Mouse (Mus musculus) intestine, postnatal 0 days (tissue): ENCODE measurements around the gene Coro7. TPM values are rescaled to one million over a fixed set of nuclear protein-coding genes. Genes with fewer than 3 reads are reported as not detected.

Experiments used
- ATAC-seq: fragments of 200-750 bp; cut with Nextera tagmentation; 2 replicates; pipeline ENCODE4 v1.8.0; 2017; ENCODE audit warnings: mild to moderate bottlenecking, moderate TSS enrichment, moderate library complexity
- H3K27ac ChIP-seq: fragments of 300-500 bp; sonication (generic); 2 replicates; pipeline ENCODE4 v1.5.1; 2014; ENCODE audit warnings: mild to moderate bottlenecking, low read depth, low read length, moderate library complexity
- H3K27me3 ChIP-seq: fragments of 300-500 bp; sonication (generic); replicated peaks from 2 replicates; pipeline ENCODE4 v1.6.1; 2014; ENCODE audit warnings: low read length, mixed read lengths; ENCODE audit not compliant: control insufficient read depth, insufficient read depth
- H3K36me3 ChIP-seq: fragments of 300-500 bp; sonication (generic); 2 replicates; pipeline ENCODE4 v1.6.1; 2014; ENCODE audit warnings: mild to moderate bottlenecking, moderate library complexity; ENCODE audit not compliant: control insufficient read depth, insufficient read depth
- H3K4me1 ChIP-seq: fragments of 300-500 bp; sonication (generic); replicated peaks from 2 replicates; pipeline ENCODE4 v1.6.1; 2014; ENCODE audit warnings: antibody characterized with exemption, low read length, mixed read lengths; ENCODE audit not compliant: control insufficient read depth, insufficient read depth
- H3K4me2 ChIP-seq: fragments of 300-500 bp; sonication (generic); replicated peaks from 2 replicates; pipeline ENCODE4 v1.6.1; 2014; ENCODE audit warnings: low read depth, mild to moderate bottlenecking, moderate library complexity
- H3K4me3 ChIP-seq: fragments of 300-500 bp; sonication (generic); 2 replicates; pipeline ENCODE4 v1.5.1; 2014; ENCODE audit warnings: low read depth, low read length
- H3K9ac ChIP-seq: fragments of 300-500 bp; sonication (generic); 2 replicates; pipeline ENCODE4 v1.6.1; 2014; ENCODE audit warnings: mild to moderate bottlenecking, low read depth, low read length
- H3K9me3 ChIP-seq: fragments of 300-500 bp; sonication (generic); 2 replicates; pipeline ENCODE4 v1.6.1; 2016; ENCODE audit warnings: mixed run types; ENCODE audit not compliant: control insufficient read depth
- CTCF ChIP-seq: sonication (generic); IDR thresholded peaks from 2 replicates; pipeline ENCODE4 v1.5.1; 2016; ENCODE audit warnings: low read depth, mild to moderate bottlenecking, control low read depth, antibody characterized with exemption, moderate library complexity
- WGBS: fragments of 180-500 bp; shearing (Covaris S2); extraction: QIAGEN DNeasy Blood & Tissue Kit; methylation state at CpG from one replicate; pipeline ENCODE4 v1.1.7; 2014; 5-methylcytosine and 5-hydroxymethylcytosine counted together
- polyA plus RNA-seq: library from polyadenylated mRNA; unstranded; fragments of >200 nt; fragmentation: Nextera tagmentation; extraction: Ambion mirVana; gene quantifications from 2 replicates; pipeline ENCODE4 v1.2.1, GENCODE M21; 2015

Gene Coro7
- polyA plus RNA-seq, 1 experiment from 2014 or later, result 25.3 TPM

DNA sequence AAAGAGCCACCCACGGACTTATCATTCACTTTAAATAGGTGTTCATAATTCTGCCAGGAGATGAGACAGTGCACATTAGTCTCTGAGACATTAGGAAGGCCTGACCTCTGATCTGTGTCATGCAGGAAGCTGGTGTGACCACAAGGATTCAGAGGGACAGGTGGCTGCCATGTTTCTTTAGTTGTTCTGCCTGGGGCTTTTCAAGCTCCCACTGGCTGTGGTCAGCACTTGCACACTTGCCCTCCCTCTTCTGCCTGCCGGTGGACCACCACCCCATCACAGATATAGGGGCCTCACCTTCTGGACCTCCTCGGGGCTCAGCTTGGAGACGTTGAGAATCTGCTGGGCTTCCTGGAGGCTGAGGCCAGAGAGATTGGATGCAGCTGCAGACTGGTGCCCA, 62.7 kb downstream of the Coro7 start:
- no peak for TF ChIP-seq CTCF
- Histone ChIP-seq H3K9ac (no peak overlapping the region), H3K9me3 (no peaks in the 10 kb centered on the region), H3K27me3 (no peaks in the 10 kb centered on the region), H3K4me3 (no peak overlapping the region), H3K4me1 (0 out of 2 replicates have a peak, but pooled peaks cover 3% of the 10 kb centered on the region), H3K4me2 (no peak overlapping the region), H3K36me3 (peaks cover 39% of the 10 kb centered on the region), H3K27ac (no peak overlapping the region)
- WGBS, result 68% methylated on average over 4 of the region's 4 CpGs
- ATAC-seq, result no peak

DNA sequence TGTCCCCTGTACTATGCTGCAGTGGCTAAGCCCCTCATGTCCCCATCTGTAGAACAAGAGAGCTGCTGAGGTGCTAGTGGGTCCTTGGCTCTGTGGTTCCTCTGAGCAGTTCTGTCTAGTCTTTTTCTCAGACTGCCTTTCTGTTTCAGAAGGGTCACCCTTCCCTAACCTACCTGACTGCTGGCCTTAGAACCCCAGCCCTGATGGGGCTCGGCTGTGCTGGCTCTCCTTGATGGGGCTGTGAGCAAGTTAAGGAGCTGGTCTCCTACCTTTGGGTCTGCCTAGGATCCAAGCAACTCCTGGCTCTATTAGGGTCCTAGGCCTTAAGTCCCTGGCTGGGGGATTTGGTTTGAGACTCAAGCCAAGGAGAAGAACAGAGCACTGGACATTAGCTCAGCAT, 64.3 kb downstream of the Coro7 start:
- H3K4me2 ChIP-seq, result no peak overlapping the region
- H3K4me3 ChIP-seq, result no peak overlapping the region
- H3K9me3 ChIP-seq, result no peaks in the 10 kb centered on the region
- peaks cover 48% of the 10 kb centered on the region for H3K36me3 ChIP-seq
- 0 out of 2 replicates have a peak, but pooled peaks cover 3% of the 10 kb centered on the region for H3K4me1 ChIP-seq
- ATAC-seq, result no peak
- no peak for TF ChIP-seq CTCF
- WGBS, result 89% methylated on average over 1 of the region's 1 CpGs
- H3K9ac ChIP-seq, result no peak overlapping the region
- H3K27me3 ChIP-seq, result no peaks in the 10 kb centered on the region
- no peak overlapping the region for H3K27ac ChIP-seq

DNA sequence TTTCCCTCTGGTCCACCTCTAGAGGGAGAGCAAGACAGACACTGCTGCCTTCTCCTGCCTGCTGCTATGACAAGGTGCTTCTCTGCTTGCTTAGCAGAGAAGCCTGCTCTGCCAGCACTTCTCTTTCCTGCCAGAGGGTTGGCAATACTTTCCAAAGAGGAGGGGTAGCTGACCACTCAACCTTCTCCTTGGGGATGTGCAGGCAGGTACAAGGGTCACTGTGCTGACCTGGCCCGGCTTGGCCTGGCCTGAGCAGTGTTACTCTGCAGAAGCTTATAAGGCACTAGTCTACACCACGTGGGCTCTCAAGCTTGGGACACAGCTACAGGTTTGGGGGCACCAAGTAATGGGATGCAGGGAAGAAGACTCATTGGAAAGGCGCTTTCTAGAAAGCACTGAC, 64.9 kb downstream of the Coro7 start:
- WGBS, result 91% methylated on average over 3 of the region's 3 CpGs
- H3K4me3 ChIP-seq, result no peak overlapping the region
- H3K27me3 ChIP-seq, result no peaks in the 10 kb centered on the region
- no peak for ATAC-seq
- H3K9me3 ChIP-seq, result no peaks in the 10 kb centered on the region
- TF ChIP-seq CTCF, result no peak
- no peak overlapping the region for H3K27ac ChIP-seq
- H3K9ac ChIP-seq, result no peak overlapping the region
- no peak overlapping the region for H3K4me2 ChIP-seq
- 0 out of 2 replicates have a peak, but pooled peaks cover 3% of the 10 kb centered on the region for H3K4me1 ChIP-seq
- peaks cover 51% of the 10 kb centered on the region for H3K36me3 ChIP-seq

DNA sequence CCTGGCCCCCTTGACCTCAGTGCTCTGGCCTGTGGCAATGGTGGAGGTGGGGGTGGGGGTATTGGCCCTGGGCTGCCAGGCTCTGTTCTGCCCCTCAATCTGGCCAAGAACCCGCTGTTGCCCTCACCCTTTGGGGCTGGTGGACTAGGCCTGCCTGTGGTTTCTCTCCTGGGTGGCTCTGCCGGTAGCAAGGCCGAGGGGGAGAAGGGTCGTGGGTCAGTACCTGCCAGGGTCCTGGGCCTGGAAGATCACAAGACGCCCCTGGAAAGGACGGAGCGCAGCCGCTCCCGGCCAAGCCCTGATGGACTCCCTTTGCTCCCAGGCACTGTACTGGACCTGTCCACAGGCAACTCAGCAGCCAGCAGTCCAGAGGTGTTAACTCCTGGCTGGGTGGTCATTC, 65.8 kb downstream of the Coro7 start:
- WGBS, result 92% methylated on average over 9 of the region's 9 CpGs
- Histone ChIP-seq H3K4me1 (0 out of 2 replicates have a peak, but pooled peaks cover 3% of the 10 kb centered on the region), H3K9me3 (no peaks in the 10 kb centered on the region), H3K27ac (no peak overlapping the region), H3K9ac (no peak overlapping the region), H3K4me2 (no peak overlapping the region), H3K36me3 (peaks cover 51% of the 10 kb centered on the region), H3K4me3 (no peak overlapping the region), H3K27me3 (no peaks in the 10 kb centered on the region)
- no peak for ATAC-seq
- TF ChIP-seq CTCF, result no peak

DNA sequence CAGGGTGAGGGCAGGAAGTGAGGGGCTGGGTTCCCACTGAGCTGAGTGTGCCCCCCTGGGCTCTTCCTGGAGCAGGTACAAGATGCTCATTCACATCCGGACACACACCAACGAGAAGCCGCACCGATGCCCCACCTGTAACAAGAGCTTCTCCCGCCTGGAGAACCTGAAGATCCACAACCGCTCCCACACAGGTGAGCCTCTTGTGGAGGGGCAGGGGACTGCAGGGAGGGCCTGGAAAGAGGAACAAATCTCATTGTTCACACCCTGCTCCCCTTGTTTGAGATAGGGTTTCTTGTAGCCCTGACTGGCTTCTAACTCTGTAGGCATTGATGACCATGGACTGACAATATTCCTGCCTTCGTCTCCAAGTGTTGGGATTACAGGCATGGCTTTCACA, 67.9 kb downstream of the Coro7 start:
- no peak overlapping the region for H3K4me2 ChIP-seq
- WGBS, result 92% methylated on average over 7 of the region's 7 CpGs
- no peak for ATAC-seq
- H3K27me3 ChIP-seq, result no peaks in the 10 kb centered on the region
- H3K4me3 ChIP-seq, result no peak overlapping the region
- H3K9ac ChIP-seq, result no peak overlapping the region
- H3K9me3 ChIP-seq, result no peaks in the 10 kb centered on the region
- peak; percentile 37; the same call in 1 of the 2 replicates for TF ChIP-seq CTCF
- H3K4me1 ChIP-seq, result peaks cover 6% of the 10 kb centered on the region
- H3K27ac ChIP-seq, result no peak overlapping the region
- H3K36me3 ChIP-seq, result peaks cover 48% of the 10 kb centered on the region

DNA sequence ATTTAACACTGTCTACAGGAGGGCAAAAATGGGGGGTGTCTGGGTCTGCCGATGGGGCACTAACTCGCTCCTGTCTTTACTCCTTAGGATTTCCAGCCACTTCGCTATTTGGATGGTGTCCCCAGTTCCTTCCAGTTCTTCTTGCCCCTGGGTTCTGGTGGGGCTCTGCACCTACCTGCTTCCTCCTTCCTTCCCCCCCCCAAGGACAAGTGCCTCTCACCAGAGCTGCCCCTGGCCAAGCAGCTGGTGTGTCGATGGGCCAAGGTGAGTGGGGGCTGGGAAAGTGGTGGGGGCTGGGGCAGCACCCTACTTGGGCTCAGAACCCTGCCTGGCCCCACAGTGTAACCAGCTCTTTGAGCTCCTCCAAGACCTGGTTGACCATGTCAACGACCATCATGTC, 68.4 kb downstream of the Coro7 start:
- 84% methylated on average over 5 of the region's 5 CpGs for WGBS
- Histone ChIP-seq H3K9me3 (no peaks in the 10 kb centered on the region), H3K9ac (no peak overlapping the region), H3K36me3 (peaks cover 48% of the 10 kb centered on the region), H3K27me3 (no peaks in the 10 kb centered on the region), H3K4me1 (peaks cover 11% of the 10 kb centered on the region), H3K4me3 (no peak overlapping the region), H3K4me2 (no peak overlapping the region), H3K27ac (no peak overlapping the region)
- ATAC-seq, result no peak
- no peak for TF ChIP-seq CTCF

DNA sequence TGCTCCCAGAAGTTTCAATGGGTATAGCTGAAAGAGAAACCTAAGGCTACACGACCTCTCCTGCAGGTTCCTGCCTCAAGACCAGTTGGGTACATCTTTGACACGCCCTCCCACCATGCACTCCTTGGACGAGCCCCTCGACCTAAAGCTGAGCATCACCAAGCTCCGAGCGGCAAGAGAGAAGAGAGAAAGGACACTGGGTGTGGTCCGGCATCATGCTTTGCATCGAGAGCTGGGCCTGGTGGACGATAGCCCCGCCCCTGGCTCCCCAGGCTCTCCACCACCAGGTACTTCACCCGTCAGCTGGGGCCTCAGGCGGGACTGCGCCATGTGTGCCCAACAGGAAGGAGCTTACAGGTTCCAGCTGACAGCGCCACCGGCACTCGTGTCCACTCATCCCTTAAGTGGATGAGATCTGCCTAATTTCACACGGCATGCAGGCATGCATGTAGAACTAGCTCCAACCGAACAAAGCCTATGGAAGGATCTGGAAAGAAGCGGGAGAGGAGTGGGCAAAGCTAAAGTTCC, 71.0 kb downstream of the Coro7 start:
- Histone ChIP-seq H3K4me2 (no peak overlapping the region), H3K9me3 (no peaks in the 10 kb centered on the region), H3K4me3 (no peak overlapping the region), H3K27me3 (no peaks in the 10 kb centered on the region), H3K4me1 (peaks cover 24% of the 10 kb centered on the region), H3K27ac (no peak overlapping the region), H3K9ac (no peak overlapping the region), H3K36me3 (peaks cover 30% of the 10 kb centered on the region)
- no peak for ATAC-seq
- WGBS, result 73% methylated on average over 19 of the region's 19 CpGs
- no peak for TF ChIP-seq CTCF
